Mouse (Mus musculus) midbrain, embryonic 14.5 days (tissue): ENCODE measurements around the gene 4921509C19Rik. TPM values are rescaled to one million over a fixed set of nuclear protein-coding genes. Genes with fewer than 3 reads are reported as not detected.
"Not testable (repeated sequence)": the region's sequence is repeated elsewhere in the genome, so short reads cannot be mapped to it uniquely, and the experiment has no call there.

Source experiments
- ATAC-seq: fragments of 200-750 bp; cut with Nextera tagmentation; 2 replicates; pipeline ENCODE4 v1.8.0; 2017; ENCODE audit warnings: moderate number of reproducible peaks, moderate library complexity; ENCODE audit not compliant: low FRiP score, low TSS enrichment
- DNase-seq: peaks from one replicate; pipeline ENCODE4 v3.0.0-alpha.2; 2015
- H3K27ac ChIP-seq: fragments of 300-500 bp; sonication (generic); replicated peaks from 2 replicates; pipeline ENCODE4 v1.5.1; 2014; ENCODE audit warnings: mild to moderate bottlenecking, low read depth, low read length, moderate library complexity
- H3K27me3 ChIP-seq: fragments of 300-500 bp; sonication (generic); 2 replicates; pipeline ENCODE4 v1.6.1; 2014; ENCODE audit warnings: low read length, control low read depth, mixed read lengths; ENCODE audit not compliant: control insufficient read depth, insufficient read depth
- H3K36me3 ChIP-seq: fragments of 300-500 bp; sonication (generic); 2 replicates; pipeline ENCODE4 v1.6.1; 2014; ENCODE audit warnings: low read length, control low read depth; ENCODE audit not compliant: control insufficient read depth, insufficient read depth
- H3K4me1 ChIP-seq: fragments of 300-500 bp; sonication (generic); 2 replicates; pipeline ENCODE4 v1.6.1; 2014; ENCODE audit warnings: mild to moderate bottlenecking, antibody characterized with exemption, low read length, control low read depth; ENCODE audit not compliant: control insufficient read depth, insufficient read depth
- H3K4me2 ChIP-seq: fragments of 300-500 bp; sonication (generic); 2 replicates; pipeline ENCODE4 v1.6.1; 2014; ENCODE audit warnings: mild to moderate bottlenecking, low read length, moderate library complexity
- H3K4me3 ChIP-seq: fragments of 300-500 bp; sonication (generic); replicated peaks from 2 replicates; pipeline ENCODE4 v1.5.1; 2014; ENCODE audit warnings: low read depth, low read length
- H3K9ac ChIP-seq: fragments of 300-500 bp; sonication (generic); replicated peaks from 2 replicates; pipeline ENCODE4 v1.6.1; 2014; ENCODE audit warnings: mild to moderate bottlenecking, low read length, moderate library complexity
- H3K9me3 ChIP-seq: fragments of 300-500 bp; sonication (generic); 2 replicates; pipeline ENCODE4 v1.6.1; 2016; ENCODE audit warnings: low read length, control low read depth, mixed read lengths; ENCODE audit not compliant: control insufficient read depth
- WGBS: fragments of 180-500 bp; shearing (Covaris S2); extraction: QIAGEN DNeasy Blood & Tissue Kit; methylation state at CpG from one replicate; pipeline ENCODE4 v1.1.7; 2014; 5-methylcytosine and 5-hydroxymethylcytosine counted together
- polyA plus RNA-seq: library from polyadenylated mRNA; unstranded; fragments of >200 nt; fragmentation: Nextera tagmentation; extraction: Ambion mirVana; gene quantifications from 2 replicates; pipeline ENCODE4 v1.2.1, GENCODE M21; 2014

Gene 4921509C19Rik
- polyA plus RNA-seq, 1 experiment from 2014 or later: not detected

DNA sequence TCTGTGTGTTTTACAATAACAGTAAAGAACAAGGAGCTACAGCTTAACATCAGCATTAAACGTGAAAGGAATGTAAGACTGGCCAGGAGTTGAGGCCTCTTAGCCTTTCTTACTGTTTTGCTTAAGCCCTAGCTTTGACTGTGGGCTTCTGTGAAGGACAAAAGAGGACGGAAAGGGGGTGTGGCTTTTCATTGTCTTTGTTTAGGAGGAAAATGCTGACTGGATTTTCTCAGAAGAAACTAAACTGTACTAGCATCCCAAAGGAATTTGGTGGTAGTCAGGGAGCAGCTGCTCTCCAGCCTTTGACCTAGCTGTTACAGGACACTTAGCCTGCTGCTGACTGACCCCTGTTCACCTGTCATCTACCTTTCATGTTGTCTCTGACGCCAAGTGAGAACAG is 22.4 kb upstream of the 4921509C19Rik start:
- WGBS: 36% methylated on average over 3 of the region's 3 CpGs
- Histone ChIP-seq H3K9ac (no peak overlapping the region), H3K36me3 (peaks cover 52% of the 10 kb centered on the region), H3K27me3 (no peaks in the 10 kb centered on the region), H3K4me3 (no peak overlapping the region), H3K4me2 (no peak overlapping the region), H3K27ac (no peak overlapping the region), H3K9me3 (no peaks in the 10 kb centered on the region), H3K4me1 (0 out of 2 replicates have a peak, but pooled peaks cover 5% of the 10 kb centered on the region)
- DNase-seq (no peak), ATAC-seq (no peak)

- H3K4me1 ChIP-seq: 0 out of 2 replicates have a peak, but pooled peaks cover 5% of the 10 kb centered on the region
- no peaks in the 10 kb centered on the region for H3K9me3 ChIP-seq
- H3K4me3 ChIP-seq: peak within 1 kb of the TSS; percentile 91
- H3K27me3 ChIP-seq: no peaks in the 10 kb centered on the region
- peak; percentile 98 for DNase-seq
- H3K4me2 ChIP-seq: peak within 1 kb of the TSS; percentile 76
- peak; percentile 99 for ATAC-seq
- H3K9ac ChIP-seq: peak within 1 kb of the TSS; percentile 83
- H3K36me3 ChIP-seq: peaks cover 19% of the 10 kb centered on the region
- under 1% methylated on average over 73 of the region's 73 CpGs for WGBS
- peak within 1 kb of the TSS; percentile 66 for H3K27ac ChIP-seq
These were observed 18.3 kb upstream of the 4921509C19Rik start, which contains the start of gene Nsfl1c for GRCm38 (mm10) chr2:151494035-151494803. Nsfl1c (plus strand) TSS chr2:151494182.

GRCm38 (mm10) chr2:151486496-151486895 is 10.5 kb upstream of the 4921509C19Rik start:
- H3K9ac ChIP-seq: no peak overlapping the region
- no peaks in the 10 kb centered on the region for H3K27me3 ChIP-seq
- H3K36me3 ChIP-seq: no peaks in the 10 kb centered on the region
- no peak overlapping the region for H3K27ac ChIP-seq
- DNase-seq (no peak), ATAC-seq (no peak)
- H3K4me3 ChIP-seq: no peak overlapping the region
- H3K9me3 ChIP-seq: no peaks in the 10 kb centered on the region
- no peak overlapping the region for H3K4me2 ChIP-seq
- no peaks in the 10 kb centered on the region for H3K4me1 ChIP-seq

DNA sequence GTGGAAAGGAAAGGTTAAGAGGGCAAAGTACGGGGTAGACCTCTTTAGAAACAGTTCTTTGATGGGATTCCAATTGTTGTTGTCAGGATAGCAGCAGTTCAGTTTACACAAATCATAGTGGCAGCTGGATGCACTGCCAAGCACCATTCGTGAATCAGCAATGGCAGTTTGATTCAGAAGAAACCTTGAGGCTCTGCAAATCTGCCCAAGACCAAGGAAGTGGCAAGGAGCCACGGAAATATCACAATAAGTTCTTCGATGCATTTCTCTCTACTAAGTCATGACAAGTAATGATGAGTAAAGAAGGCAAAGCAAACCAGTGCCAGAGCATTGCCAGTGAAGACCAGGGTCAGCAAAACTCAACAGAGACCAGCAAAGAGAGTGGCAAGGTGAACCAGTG is 41.0 kb downstream of the 4921509C19Rik start:
- DNase-seq, H3K27me3 ChIP-seq, H3K9ac ChIP-seq, H3K4me2 ChIP-seq, H3K4me1 ChIP-seq, H3K9me3 ChIP-seq, ATAC-seq, H3K27ac ChIP-seq, H3K4me3 ChIP-seq, H3K36me3 ChIP-seq: not testable (repeated sequence)
- 76% methylated on average over 4 of the region's 4 CpGs for WGBS

DNA sequence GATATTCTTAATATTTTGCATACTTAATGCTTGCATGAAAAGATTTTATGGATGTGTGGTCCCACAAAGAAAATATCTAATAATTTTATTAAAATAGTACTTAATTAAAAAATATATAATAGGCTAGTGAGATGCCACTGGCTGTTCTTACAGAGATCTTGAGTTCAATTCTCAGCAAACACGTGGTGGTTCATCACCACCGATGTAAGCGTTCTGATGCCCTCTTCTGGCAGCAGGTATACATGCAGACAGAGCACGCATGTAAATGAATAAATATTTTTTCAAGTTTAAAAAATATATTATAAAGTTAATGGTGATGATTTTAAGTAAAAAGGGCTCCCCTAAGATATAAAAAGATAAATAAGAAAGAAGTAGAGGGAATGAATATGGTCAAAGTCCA is 41.8 kb downstream of the 4921509C19Rik start:
- not testable (repeated sequence) for ATAC-seq, H3K9me3 ChIP-seq, H3K9ac ChIP-seq, H3K27me3 ChIP-seq, H3K4me3 ChIP-seq, H3K27ac ChIP-seq, H3K4me1 ChIP-seq, H3K36me3 ChIP-seq, H3K4me2 ChIP-seq
- 60% methylated on average over 4 of the region's 4 CpGs for WGBS
- DNase-seq: peak; percentile 0

Other genes starting within 250 kb of the 4921509C19Rik start
- gene Nsfl1c, start 18.0 kb upstream of the 4921509C19Rik start, polyA plus RNA-seq: 194 and 260 TPM in 2 replicates
- 547 and 602 TPM in 2 replicates for gene Fkbp1a, start 66.3 kb upstream of the 4921509C19Rik start, polyA plus RNA-seq
- gene Sdcbp2, start 96.5 kb upstream of the 4921509C19Rik start, polyA plus RNA-seq: 0.50 and 0.62 TPM in 2 replicates
- gene Snph, start 156.4 kb upstream of the 4921509C19Rik start, polyA plus RNA-seq: 17.2 and 18.3 TPM in 2 replicates
- gene Rad21l, start 192.4 kb upstream of the 4921509C19Rik start, polyA plus RNA-seq: 0.13 TPM in 1 of 2 replicates, not detected in the other
- 20.7 and 25.0 TPM in 2 replicates for gene Tmem74b, start 225.9 kb upstream of the 4921509C19Rik start, polyA plus RNA-seq